Mouse (Mus musculus): ENCODE measurements around the gene Tmem94. TPM values are rescaled to one million over a fixed set of nuclear protein-coding genes. Genes with fewer than 3 reads are reported as not detected.

Gene Tmem94
- polyA plus RNA-seq, 1 experiment from 2014 or later, result 27.9 TPM

DNA sequence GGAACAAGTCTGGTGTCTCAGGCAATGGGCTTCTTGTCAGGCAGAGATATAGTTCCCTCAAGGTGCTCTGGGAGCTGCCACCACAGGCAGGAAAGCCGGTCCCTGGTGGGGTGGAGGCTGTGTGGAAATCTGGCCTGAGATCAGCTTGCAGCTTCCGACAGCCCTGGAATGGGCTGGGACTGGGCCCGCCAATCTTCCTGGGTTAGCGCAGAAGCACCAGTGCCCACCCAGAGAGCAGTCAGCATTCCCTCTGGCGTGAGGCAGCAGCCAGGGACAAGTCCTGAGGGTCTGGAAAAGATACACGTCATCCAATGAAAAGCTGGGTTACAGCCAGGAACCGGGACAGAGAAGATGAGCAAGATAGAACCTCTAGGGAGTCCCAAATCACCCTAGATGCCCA lies 46.9 kb downstream of the Tmem94 start:
- Histone ChIP-seq H3K9ac (peak overlapping the region; percentile 4; the same call in 1 of the 2 replicates), H3K4me2 (peak overlapping the region; percentile 85), H3K27ac (replicated peaks) (peak overlapping the region; percentile 61), H3K4me1 (replicated peaks) (peaks cover 81% of the 10 kb centered on the region), H3K9me3 (no peaks in the 10 kb centered on the region), H3K4me3 (peak overlapping the region; percentile 59), H3K27me3 (no peaks in the 10 kb centered on the region), H3K36me3 (peaks cover 3% of the 10 kb centered on the region; the same call in 1 of the 2 replicates)
- ATAC-seq (ENCODE audit: low FRiP score, low read depth), result no peak
- WGBS, result 33% methylated on average over 7 of the region's 7 CpGs

DNA sequence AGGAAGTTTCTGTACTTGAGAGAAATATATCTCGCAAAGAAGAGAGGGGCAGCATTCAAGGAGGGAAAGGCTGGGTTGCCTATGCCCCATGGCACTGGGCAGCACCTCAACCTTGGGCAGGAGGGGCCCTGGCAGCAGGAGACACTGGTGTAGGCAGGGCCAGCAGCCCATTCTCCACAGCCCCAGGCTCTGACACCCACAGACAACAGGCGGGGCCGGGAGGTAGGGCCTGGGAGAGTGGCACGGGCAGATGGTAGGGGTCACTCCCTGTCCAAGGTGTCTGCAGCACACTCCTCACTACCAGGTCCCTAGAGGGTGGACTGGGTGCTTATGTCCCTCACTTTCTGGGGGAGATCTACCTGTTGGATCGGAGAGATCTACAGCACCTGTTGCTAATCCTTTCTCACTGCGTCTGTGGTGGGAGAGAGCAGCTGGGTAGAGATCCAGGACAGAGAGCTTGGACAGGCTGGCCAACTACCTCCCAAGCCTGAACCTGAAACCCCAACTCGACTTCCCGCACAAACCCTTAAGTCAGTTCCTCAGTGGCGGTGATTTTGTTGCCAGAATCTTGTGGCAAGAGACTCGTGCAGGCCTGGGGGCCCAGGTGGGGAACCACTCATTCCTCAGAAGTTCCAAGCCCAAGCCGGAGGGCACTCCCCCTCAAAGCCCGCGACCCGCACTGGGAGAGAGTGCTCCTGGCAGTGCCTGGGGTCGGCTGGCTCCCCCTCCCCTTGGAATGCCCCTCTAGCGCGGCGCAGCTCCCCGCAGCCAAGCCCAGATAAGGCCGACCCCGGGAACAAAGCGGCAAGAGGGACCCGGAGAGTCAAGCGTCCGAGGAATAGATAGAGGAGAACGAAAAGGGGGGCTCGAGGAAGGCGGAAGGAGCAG lies 47.5 kb downstream of the Tmem94 start:
- 2% methylated on average over 27 of the region's 28 CpGs for WGBS
- H3K27me3 ChIP-seq, result no peaks in the 10 kb centered on the region
- H3K9me3 ChIP-seq, result no peaks in the 10 kb centered on the region
- peaks cover 4% of the 10 kb centered on the region; the same call in 1 of the 2 replicates for H3K36me3 ChIP-seq
- peak overlapping the region; percentile 85 for H3K4me2 ChIP-seq
- peak; percentile 4 for ATAC-seq (ENCODE audit: low FRiP score, low read depth)
- H3K4me3 ChIP-seq, result peak overlapping the region; percentile 59
- H3K4me1 ChIP-seq (replicated peaks), result peaks cover 75% of the 10 kb centered on the region
- H3K9ac ChIP-seq, result peak overlapping the region; percentile 54
- peak overlapping the region; percentile 61 for H3K27ac ChIP-seq (replicated peaks)

DNA sequence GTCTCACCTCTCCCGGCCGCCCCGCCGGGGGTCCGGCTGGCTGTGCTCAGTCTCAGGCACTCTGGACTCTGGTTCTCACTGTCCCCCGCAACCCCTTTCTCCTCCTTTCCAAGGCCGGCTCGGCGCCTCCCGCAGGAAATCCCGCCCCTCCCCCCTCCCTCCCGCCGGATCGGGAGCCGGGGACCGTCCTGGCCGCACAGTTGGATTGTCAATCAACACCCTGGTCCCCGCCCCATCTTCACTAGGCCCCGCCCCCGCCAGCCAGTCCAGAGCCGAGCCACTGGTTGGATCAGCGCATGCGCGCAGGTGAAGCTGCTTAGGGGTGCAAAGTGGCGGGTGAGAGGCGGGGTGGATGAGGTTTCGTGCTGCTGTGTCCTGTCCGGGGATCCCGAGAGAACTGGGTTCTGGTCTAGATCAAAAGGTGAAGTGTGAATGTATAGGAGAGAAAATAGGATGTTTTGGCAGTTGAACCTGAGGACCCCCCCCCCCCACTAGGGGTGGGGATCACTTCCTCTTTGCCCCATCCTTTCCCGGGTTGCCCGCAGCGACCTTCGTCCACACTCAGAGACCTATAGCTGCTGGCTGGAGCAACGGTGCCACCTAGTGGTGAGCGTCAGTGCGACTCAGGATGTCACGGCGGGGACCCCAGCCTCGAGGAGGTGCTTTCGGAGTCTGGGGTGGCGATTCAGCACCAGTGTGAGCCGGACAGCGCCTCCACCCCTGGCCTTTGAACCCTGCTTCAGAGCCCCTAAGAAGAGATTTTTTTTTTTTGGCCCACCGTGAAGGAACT lies 48.5 kb downstream of the Tmem94 start, which contains the start of gene Caskin2:
Gene Caskin2 (minus strand): TSS at position 133 of the 790 bp plus-strand sequence.
- Histone ChIP-seq H3K9me3 (no peaks in the 10 kb centered on the region), H3K9ac (peak within 1 kb of the TSS; percentile 57), H3K27me3 (no peaks in the 10 kb centered on the region), H3K4me2 (peak within 1 kb of the TSS; percentile 85), H3K36me3 (peaks cover 9% of the 10 kb centered on the region), H3K27ac (replicated peaks) (peak within 1 kb of the TSS; percentile 61), H3K4me1 (replicated peaks) (peaks cover 65% of the 10 kb centered on the region), H3K4me3 (peak within 1 kb of the TSS; percentile 59)
- WGBS, result 0% methylated on average over 39 of the region's 44 CpGs
- peak; percentile 88 for ATAC-seq (ENCODE audit: low FRiP score, low read depth)

DNA sequence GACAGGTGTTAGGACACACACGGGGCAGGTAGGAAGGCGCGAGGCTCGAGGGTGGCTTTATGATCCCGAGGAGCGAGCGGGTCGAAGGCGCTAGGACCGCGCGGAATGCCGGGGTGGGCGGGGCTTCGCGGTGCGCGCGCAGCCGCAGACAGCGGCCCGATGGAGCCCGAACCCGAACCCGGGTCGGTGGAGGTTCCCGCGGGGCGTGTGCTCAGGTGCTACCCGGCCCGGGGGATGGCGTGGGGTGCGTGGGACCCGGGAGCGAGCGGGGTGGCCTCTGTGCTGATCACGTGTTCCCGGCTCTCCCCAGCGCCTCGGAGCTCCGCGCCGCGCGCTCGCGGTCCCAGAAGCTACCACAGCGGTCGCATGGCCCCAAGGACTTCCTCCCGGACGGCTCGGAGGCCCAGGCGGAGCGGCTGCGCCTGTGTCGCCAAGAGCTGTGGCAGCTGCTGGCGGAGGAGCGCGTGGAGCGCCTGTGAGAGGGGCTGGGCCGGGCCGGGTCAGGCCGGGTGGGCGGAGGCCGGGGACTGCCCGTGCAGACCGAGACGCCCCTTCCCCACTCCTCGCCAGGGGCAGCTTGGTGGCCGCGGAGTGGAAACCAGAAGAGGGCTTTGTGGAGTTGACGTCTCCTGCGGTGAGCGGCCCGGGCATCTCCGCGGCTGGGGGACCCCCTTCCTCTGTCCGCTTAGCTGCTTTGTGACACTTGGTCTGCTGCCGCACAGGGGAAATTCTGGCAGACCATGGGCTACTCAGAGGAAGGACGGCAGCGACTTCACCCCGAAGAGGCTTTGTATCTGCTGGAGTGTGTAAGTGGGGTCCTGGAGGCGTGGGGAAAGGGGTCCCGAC lies 49.6 kb downstream of the Tmem94 start, which contains the start of gene Tsen54:
Gene Tsen54 (plus strand): TSS at position 120 of the 846 bp plus-strand sequence.
- Histone ChIP-seq H3K4me1 (replicated peaks) (peaks cover 54% of the 10 kb centered on the region), H3K4me2 (peak within 1 kb of the TSS; percentile 85), H3K9me3 (no peaks in the 10 kb centered on the region), H3K9ac (peak within 1 kb of the TSS; percentile 57), H3K4me3 (peak within 1 kb of the TSS; percentile 59), H3K27ac (replicated peaks) (peak within 1 kb of the TSS; percentile 61), H3K27me3 (no peaks in the 10 kb centered on the region), H3K36me3 (peaks cover 14% of the 10 kb centered on the region)
- ATAC-seq (ENCODE audit: low FRiP score, low read depth), result peak; percentile 48
- under 1% methylated on average over 75 of the region's 84 CpGs for WGBS

DNA sequence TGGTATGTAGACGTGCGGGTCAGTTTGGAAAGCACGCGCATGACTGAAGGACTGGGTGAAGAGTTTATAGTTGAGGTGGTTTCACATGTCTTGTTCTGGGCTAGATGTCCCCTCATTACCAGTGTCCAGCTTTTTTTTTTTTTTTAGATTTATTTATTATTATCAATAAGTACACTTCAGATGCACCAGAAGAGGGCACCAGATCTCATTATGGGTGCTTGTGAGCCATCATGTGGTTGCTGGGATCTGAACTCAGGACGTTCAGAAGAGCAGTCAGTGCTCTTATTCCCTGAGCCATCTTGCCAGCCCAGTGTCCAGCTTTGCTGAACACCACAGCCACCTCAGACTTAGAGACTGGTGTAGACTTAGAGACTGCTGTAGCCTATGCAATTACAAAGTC lies 52.1 kb downstream of the Tmem94 start:
- no peak overlapping the region for H3K27ac ChIP-seq (replicated peaks)
- no peaks in the 10 kb centered on the region for H3K9me3 ChIP-seq
- peaks cover 2% of the 10 kb centered on the region; the same call in 1 of the 2 replicates for H3K27me3 ChIP-seq
- 83% methylated on average over 5 of the region's 5 CpGs for WGBS
- no peak overlapping the region for H3K4me3 ChIP-seq
- H3K9ac ChIP-seq, result no peak overlapping the region
- H3K4me2 ChIP-seq, result no peak overlapping the region
- H3K36me3 ChIP-seq, result peaks cover 34% of the 10 kb centered on the region
- H3K4me1 ChIP-seq (replicated peaks), result peaks cover 32% of the 10 kb centered on the region
- ATAC-seq (ENCODE audit: low FRiP score, low read depth), result no peak

DNA sequence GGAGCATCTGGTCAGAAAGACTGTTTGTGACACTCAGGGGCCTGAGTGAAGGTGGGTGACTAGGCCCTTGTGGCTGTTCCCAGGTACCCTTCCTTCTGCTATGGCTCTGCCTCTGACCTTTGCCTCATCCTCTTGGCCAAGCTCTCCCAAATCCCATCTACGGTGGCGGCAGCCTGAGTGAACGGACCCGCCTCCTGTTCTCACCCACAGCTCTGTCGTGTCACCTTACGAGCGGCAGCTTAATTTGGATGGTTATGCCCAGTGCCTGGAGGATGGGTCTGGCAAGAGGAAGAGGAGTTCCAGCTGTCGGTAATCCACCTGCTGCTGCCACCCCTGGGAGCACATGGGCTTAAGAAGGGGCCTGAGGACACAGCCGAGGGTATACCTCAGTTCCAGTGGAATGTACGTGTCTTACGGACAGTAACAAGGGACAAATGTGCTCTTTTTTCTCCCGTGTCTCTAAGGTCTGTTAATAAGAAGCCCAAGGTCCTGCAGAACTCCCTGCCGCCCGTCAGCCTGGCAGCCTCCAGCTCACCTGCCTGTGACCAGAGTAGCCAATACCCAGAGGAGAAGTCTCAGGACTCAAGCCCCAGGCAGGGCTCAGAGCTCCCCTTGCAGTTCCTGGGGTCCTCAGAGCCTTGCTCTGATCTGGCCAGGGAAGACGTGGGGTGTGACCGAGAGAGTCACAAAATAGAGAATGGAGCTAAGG lies 54.8 kb downstream of the Tmem94 start:
- Histone ChIP-seq H3K9ac (no peak overlapping the region), H3K4me2 (no peak overlapping the region), H3K4me1 (replicated peaks) (peaks cover 27% of the 10 kb centered on the region), H3K4me3 (no peak overlapping the region), H3K36me3 (peaks cover 38% of the 10 kb centered on the region), H3K9me3 (no peaks in the 10 kb centered on the region), H3K27ac (replicated peaks) (no peak overlapping the region), H3K27me3 (peaks cover 28% of the 10 kb centered on the region)
- no peak for ATAC-seq (ENCODE audit: low FRiP score, low read depth)
- 92% methylated on average over 16 of the region's 16 CpGs for WGBS

DNA sequence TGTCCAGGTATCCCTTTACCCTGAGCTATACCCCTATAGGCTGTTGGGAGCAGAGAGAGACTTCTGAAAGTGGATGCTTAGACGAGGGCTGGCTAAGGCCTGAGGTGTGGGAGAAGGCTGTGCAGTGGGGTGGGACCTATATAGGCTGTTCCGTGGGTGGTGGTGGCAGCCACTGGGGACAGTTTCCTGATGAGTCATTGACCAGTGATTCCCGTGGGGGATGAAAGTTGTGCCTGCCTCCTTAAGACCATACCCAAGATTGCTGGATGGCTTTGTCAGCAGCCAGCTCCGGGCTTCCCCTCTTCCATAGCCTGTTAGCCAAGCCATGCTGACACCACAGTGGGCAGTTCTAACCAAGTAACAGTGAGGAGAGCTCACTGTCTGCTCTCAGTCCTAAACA lies 55.8 kb downstream of the Tmem94 start:
- H3K27me3 ChIP-seq, result peaks cover 37% of the 10 kb centered on the region
- 86% methylated on average over 4 of the region's 4 CpGs for WGBS
- no peak overlapping the region for H3K4me3 ChIP-seq
- H3K4me1 ChIP-seq (replicated peaks), result peaks cover 18% of the 10 kb centered on the region
- no peak overlapping the region for H3K27ac ChIP-seq (replicated peaks)
- H3K9me3 ChIP-seq, result no peaks in the 10 kb centered on the region
- peaks cover 38% of the 10 kb centered on the region for H3K36me3 ChIP-seq
- no peak overlapping the region for H3K4me2 ChIP-seq
- no peak overlapping the region for H3K9ac ChIP-seq
- ATAC-seq (ENCODE audit: low FRiP score, low read depth), result 0 out of 2 replicates have a peak, but pooled peaks have one; percentile 9

DNA sequence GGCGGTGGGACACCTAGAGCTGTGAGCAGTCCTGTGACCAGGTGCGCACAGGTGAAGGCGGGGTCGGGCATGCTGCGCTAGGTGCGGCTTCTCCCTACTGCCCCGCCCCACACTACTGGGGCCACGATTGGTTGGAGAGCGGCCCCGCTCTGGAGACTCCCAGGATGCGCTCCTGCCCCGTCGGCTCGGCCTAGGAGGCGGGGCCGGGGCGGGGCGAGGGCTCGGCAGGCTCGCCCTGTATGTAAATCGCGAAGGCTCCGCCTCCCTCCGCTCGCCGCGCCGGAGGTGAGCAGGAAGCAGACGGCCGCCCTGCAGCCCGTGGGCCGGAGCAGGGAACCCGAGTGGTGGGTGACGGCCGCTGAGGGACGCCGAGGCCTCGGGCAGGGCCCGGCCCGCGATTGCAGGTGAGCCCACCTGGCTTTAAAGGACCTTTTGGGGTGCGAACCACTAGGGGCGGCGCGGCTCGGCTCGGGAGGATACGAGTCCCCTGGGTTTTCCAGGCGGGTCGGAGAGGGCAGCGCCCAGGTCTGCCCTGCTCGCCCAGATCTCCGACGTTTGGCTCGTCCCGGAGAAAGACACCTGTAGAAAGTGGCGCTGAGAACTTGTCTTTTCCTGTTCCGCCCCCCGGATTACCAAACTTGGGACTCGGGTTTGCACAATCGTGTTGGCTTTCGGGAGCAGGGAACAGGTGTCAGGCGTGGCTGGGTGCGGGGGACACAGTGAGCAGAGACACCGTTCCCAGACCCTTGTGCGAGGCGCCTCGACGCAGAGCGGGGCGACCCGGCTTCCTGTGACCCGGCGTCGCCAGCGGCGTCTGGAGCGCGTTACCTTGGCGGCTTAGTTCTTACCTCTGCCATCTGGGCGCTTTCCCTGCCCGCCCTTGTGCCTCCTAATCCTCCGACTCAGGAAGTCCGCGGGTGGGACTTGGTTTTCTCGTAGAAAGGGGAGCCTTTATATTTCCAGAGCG lies 58.8 kb downstream of the Tmem94 start, which contains the start of gene Llgl2:
Gene Llgl2 (plus strand): TSS at position 276 of the 967 bp plus-strand sequence.
- H3K36me3 ChIP-seq, result peaks cover 28% of the 10 kb centered on the region
- peak within 1 kb of the TSS; percentile 95 for H3K4me2 ChIP-seq
- H3K9ac ChIP-seq, result peak within 1 kb of the TSS; percentile 39
- H3K27ac ChIP-seq (replicated peaks), result no peak within 1 kb of the TSS
- peaks cover 47% of the 10 kb centered on the region for H3K27me3 ChIP-seq
- H3K4me3 ChIP-seq, result peak within 1 kb of the TSS; percentile 55
- H3K4me1 ChIP-seq (replicated peaks), result peaks cover 12% of the 10 kb centered on the region
- WGBS, result under 1% methylated on average over 86 of the region's 87 CpGs
- no peaks in the 10 kb centered on the region for H3K9me3 ChIP-seq
- peak; percentile 79; the same call in 1 of the 2 replicates for ATAC-seq (ENCODE audit: low FRiP score, low read depth)

DNA sequence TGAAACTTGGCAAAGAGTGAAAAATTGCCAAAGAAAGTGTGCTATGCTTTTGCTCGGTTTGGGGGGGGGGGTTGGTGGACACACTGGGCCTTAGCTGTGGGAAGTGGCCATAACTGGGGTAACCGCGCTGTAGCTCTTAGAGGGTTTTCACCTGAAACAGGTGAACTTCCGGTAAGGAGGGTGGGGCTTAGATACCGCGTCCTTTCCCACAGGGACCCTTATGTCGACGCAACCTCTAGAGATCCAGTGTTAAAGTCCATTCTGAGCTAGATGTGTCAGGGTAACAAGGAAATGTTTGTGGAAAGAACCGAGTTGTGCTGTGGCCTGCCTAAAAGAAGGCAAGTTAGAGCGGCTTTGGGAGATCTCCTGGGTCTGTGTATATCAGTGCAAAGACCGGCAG lies 59.6 kb downstream of the Tmem94 start:
- WGBS, result 17% methylated on average over 11 of the region's 11 CpGs
- Histone ChIP-seq H3K9ac (no peak overlapping the region), H3K9me3 (no peaks in the 10 kb centered on the region), H3K27me3 (peaks cover 49% of the 10 kb centered on the region), H3K27ac (replicated peaks) (no peak overlapping the region), H3K4me1 (replicated peaks) (peaks cover 12% of the 10 kb centered on the region), H3K36me3 (peaks cover 24% of the 10 kb centered on the region), H3K4me2 (peak overlapping the region; percentile 95), H3K4me3 (0 out of 2 replicates have a peak overlapping the region, but pooled peaks have one; percentile 55)
- ATAC-seq (ENCODE audit: low FRiP score, low read depth), result no peak

DNA sequence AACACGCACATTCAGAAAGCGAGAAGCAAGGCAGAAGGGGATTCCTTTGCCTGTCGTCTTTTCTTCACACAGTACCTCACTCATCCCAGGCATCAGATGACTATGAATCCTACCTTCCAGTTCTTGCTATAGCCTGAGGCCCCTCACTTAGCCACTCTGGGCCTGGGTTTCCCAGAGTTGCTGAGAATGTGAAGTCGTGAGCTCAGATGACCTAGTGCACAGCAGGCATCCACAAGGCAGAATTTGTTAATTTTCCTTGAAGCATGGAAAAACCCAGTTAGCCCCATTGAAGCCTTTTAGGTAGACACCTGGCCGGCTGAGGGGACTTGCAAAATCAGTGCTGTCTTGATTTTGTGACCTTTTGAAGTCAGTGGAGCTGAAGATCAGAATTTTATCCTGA lies 61.3 kb downstream of the Tmem94 start:
- H3K4me2 ChIP-seq, result no peak overlapping the region
- peaks cover 12% of the 10 kb centered on the region; the same call in 1 of the 2 replicates for H3K36me3 ChIP-seq
- H3K4me1 ChIP-seq (replicated peaks), result peaks cover 12% of the 10 kb centered on the region
- no peak overlapping the region for H3K27ac ChIP-seq (replicated peaks)
- no peak overlapping the region for H3K9ac ChIP-seq
- ATAC-seq (ENCODE audit: low FRiP score, low read depth), result no peak
- H3K9me3 ChIP-seq, result no peaks in the 10 kb centered on the region
- peaks cover 64% of the 10 kb centered on the region for H3K27me3 ChIP-seq
- no peak overlapping the region for H3K4me3 ChIP-seq
- 45% methylated on average over 5 of the region's 5 CpGs for WGBS
